Mouse (Mus musculus): ENCODE measurements at regions not wholly inside any gene's neighbourhood (a gene's known extent, or its start where the extent isn't known, plus 50 kb on each side); places are given as distances from the start of the nearest gene placed in this dataset.

DNA sequence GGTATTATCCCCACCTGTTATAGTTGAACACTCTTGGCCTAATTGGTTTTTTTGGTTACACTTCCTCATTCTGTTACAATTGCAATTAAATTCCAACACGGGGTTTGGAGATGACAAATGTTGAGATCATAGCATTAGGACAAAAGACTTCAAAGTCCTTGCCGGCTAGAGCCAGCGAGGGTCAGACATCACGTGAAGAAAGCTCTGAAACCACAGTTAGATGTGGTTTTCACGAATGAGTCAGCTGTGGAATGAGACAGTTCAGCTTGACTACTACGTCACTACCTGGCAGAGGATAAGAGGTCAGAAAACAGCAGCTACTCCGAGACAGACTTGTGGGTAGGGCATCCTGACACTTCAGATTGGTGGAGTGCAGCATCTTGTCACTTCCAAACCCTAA is 55.5 kb upstream of the Trio start:
- no peak for DNase-seq (ENCODE audit: low spot score in 2 of 2)

GRCm38 (mm10) chr15:28082411-28082810 is 56.8 kb upstream of the Trio start:
- DNase-seq (ENCODE audit: low spot score in 2 of 2), result no peak

- no peak for DNase-seq (ENCODE audit: low spot score in 2 of 2)
These were observed 80.3 kb upstream of the Trio start for GRCm38 (mm10) chr15:28105956-28106355.

GRCm38 (mm10) chr15:28109916-28110315 is 84.3 kb upstream of the Trio start:
- no peak for DNase-seq (ENCODE audit: low spot score in 2 of 2)

DNA sequence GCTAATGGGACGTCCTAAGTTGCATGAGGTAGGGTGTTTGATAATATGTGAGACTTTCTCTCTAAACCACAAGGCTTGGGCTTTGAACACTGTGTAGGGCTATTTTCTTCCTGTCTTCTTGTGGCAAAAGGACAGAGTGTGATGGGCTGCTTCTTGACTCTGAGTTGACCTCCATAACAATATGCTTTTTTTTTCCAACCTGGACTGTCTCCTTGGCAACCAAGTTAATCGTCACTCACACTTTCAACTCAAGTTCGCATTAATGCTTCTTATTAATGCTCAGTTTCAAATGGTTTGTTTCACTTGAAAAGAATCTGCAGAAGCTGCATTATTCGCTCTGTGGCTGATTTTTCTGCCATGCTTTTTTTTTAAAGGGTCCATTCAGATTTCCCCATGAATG is 87.8 kb upstream of the Trio start:
- no peak for DNase-seq (ENCODE audit: low spot score in 2 of 2)

DNA sequence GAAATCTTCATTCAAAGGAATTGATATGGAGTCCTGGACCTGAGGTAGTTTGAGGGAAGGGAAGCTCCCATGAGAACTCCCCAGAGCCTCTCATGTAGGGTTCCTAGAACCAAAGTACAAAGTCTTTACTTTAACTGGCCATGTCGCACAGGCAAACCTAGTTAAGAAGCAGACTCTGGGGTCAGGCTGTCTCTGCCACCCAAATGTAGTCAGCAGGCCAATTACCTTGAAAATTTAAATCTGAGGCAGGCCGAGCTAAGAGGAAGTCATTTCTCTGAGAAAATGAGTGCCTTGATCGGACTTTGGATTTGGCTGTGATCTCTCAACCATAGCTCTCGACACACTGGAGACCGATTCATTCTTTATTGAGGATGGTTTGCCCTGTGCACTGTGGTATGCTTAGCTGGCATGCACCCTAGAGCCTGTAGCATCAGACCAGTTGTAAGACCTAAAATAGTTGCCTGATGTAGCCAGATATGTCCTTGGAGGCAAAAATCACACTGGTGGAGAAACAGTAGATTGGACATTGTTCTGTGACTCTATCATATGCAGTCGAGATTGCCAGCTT is 88.6 kb upstream of the Trio start:
- DNase-seq (ENCODE audit: low spot score in 2 of 2), result no peak

- no peak for DNase-seq (ENCODE audit: low spot score in 2 of 2)
These were observed 76.7 kb upstream of the Dnah5 start for GRCm38 (mm10) chr15:28126846-28127245.

- DNase-seq (ENCODE audit: low spot score in 2 of 2), result no peak
These were observed 74.0 kb upstream of the Dnah5 start for GRCm38 (mm10) chr15:28129536-28129935.

- no peak for DNase-seq (ENCODE audit: low spot score in 2 of 2)
These were observed 72.0 kb upstream of the Dnah5 start for GRCm38 (mm10) chr15:28131546-28131945.

DNA sequence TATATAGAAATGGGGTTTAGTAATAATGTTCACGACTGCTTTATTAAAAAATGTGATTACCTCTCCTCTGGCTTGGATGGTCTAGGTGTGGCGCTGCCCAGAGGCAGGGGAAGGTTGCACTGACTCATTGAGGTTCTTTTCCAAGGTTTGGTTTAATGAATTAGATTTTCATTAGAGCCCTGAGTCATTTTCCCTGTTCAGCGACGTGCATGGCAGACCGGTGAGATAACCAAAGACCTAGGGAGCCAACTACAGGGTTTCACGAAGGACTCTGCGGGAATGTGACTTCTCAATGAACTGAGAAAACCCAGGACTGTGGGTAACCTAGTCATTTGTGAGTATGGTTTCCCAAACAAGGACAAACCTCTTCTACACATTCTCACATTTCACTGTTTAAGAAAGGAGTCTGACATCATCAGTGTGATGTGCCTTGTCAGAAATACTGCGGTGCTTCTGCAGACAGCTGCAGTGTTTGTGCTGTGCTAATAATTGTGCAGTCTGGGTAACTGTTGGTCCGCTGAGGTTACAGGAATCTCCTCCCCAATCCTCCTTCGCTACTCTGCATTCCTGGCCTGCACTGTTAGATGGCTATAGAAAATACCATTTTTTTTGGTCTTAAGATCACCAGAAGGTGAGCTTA is 70.3 kb upstream of the Dnah5 start:
- no peak for DNase-seq (ENCODE audit: low spot score in 2 of 2)

- DNase-seq (ENCODE audit: low spot score in 2 of 2), result peak in 1 of 2 experiments; percentile 52
These were observed 69.3 kb upstream of the Dnah5 start for GRCm38 (mm10) chr15:28134206-28134605.

GRCm38 (mm10) chr15:28138806-28139205 is 64.7 kb upstream of the Dnah5 start:
- no peak for DNase-seq (ENCODE audit: low spot score in 2 of 2)

GRCm38 (mm10) chr15:28140301-28140700 is 63.3 kb upstream of the Dnah5 start:
- DNase-seq (ENCODE audit: low spot score in 2 of 2), result no peak

DNA sequence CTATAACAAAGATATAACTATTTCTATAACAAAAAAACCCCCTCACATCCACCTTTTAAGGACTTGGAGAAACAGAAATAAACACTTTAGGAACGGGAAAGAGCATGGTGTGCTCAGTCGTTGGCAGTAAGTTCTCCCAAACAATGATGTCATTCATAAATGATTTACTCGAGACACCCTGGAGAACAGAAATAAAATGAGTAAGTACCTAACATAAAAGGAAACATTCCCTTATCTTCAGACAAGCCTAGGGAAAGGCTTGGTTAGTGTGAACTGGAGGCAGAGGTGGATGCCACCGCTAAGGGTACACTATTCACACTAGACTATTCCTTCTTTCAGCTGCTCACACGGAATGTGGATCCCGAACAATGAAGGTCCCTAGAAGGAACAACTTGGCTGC is 62.2 kb upstream of the Dnah5 start:
- no peak for DNase-seq (ENCODE audit: low spot score in 2 of 2)

- no peak for DNase-seq (ENCODE audit: low spot score in 2 of 2)
These were observed 59.3 kb upstream of the Dnah5 start for GRCm38 (mm10) chr15:28144217-28144616.

- no peak for DNase-seq (ENCODE audit: low spot score in 2 of 2)
These were observed 58.7 kb upstream of the Dnah5 start for GRCm38 (mm10) chr15:28144846-28145245.

GRCm38 (mm10) chr15:28151678-28152077 is 51.9 kb upstream of the Dnah5 start:
- no peak for DNase-seq (ENCODE audit: low spot score in 2 of 2)

Measured in cerebellum, postnatal 4 days (tissue).